Mouse (Mus musculus) MEL (cell line): ENCODE data around the gene Ces2e. TPM values are rescaled to one million over a fixed set of nuclear protein-coding genes. Genes with fewer than 3 reads are reported as not detected.

Experiments used
- DNase-seq: peaks from one replicate; pipeline ENCODE4 v3.0.0; 2011; ENCODE audit warnings: low read depth, low spot score
- H3K27ac ChIP-seq: 2 replicates; pipeline ENCODE4 v1.5.1; 2012; ENCODE audit warnings: low read depth, mild to moderate bottlenecking, control low read depth, low read length, moderate library complexity; ENCODE audit not compliant: control insufficient read depth
- H3K27me3 ChIP-seq, 2 experiments: fragments of 150-350 bp in 1 of 2; sonication (generic) in 1 of 2; 2 replicates each; pipeline ENCODE4 v1.6.1; 2012; ENCODE audit warnings: low read length in 2 of 2, mild to moderate bottlenecking in 2 of 2, improper control_type of control experiment in 1 of 2, moderate library complexity in 1 of 2; ENCODE audit not compliant: insufficient read depth in 2 of 2, control insufficient read depth in 1 of 2
- H3K36me3 ChIP-seq, 2 experiments: 2 replicates each; pipeline ENCODE4 v1.6.1; 2012 to 2014; ENCODE audit warnings: low read length in 2 of 2, improper control_type of control experiment in 1 of 2, inconsistent platforms in 1 of 2, mild to moderate bottlenecking in 1 of 2; ENCODE audit not compliant: insufficient read depth in 2 of 2, control insufficient read depth in 1 of 2
- H3K4me1 ChIP-seq, 2 experiments: fragments of 150-350 bp in 1 of 2; sonication (generic) in 1 of 2; 2 replicates each; pipeline ENCODE4 v1.6.1; 2012; ENCODE audit warnings: low read length in 2 of 2, improper control_type of control experiment in 1 of 2, mild to moderate bottlenecking in 1 of 2; ENCODE audit not compliant: insufficient read depth in 2 of 2, control insufficient read depth in 1 of 2
- H3K4me3 ChIP-seq, 2 experiments: fragments of 150-350 bp in 1 of 2; sonication (generic) in 1 of 2; 2 replicates each; pipeline ENCODE4 v1.5.1; 2012; ENCODE audit warnings: low read depth in 2 of 2, low read length in 2 of 2, mild to moderate bottlenecking in 2 of 2, moderate library complexity in 2 of 2, control low read depth in 1 of 2, improper control_type of control experiment in 1 of 2; ENCODE audit not compliant: control insufficient read depth in 1 of 2, insufficient read depth in 1 of 2
- H3K79me2 ChIP-seq: 2 replicates; pipeline ENCODE4 v1.6.1; 2012; ENCODE audit warnings: mild to moderate bottlenecking, low read length, moderate library complexity; ENCODE audit not compliant: control insufficient read depth, poor library complexity, insufficient read depth
- H3K9ac ChIP-seq: 2 replicates; pipeline ENCODE4 v1.6.1; 2012; ENCODE audit warnings: low read depth, mild to moderate bottlenecking, control low read depth, low read length, moderate library complexity; ENCODE audit not compliant: control insufficient read depth, poor library complexity, severe bottlenecking
- H3K9me3 ChIP-seq: fragments of 150-350 bp; sonication (generic); replicated peaks from 2 replicates; pipeline ENCODE4 v1.6.1; 2012; ENCODE audit warnings: mild to moderate bottlenecking, low read length, improper control_type of control experiment, moderate library complexity; ENCODE audit not compliant: insufficient read depth
- BHLHE40 ChIP-seq: IDR thresholded peaks from 2 replicates; pipeline ENCODE4 v1.6.1; 2012; ENCODE audit warnings: low read depth, mild to moderate bottlenecking, inconsistent platforms, low read length, improper control_type of control experiment, borderline replicate concordance
- CHD1 ChIP-seq: IDR thresholded peaks from 2 replicates; pipeline ENCODE4 v1.6.1; 2012; ENCODE audit warnings: low read depth, mild to moderate bottlenecking, inconsistent platforms, low read length, improper control_type of control experiment
- CHD2 ChIP-seq: IDR thresholded peaks from 2 replicates; pipeline ENCODE4 v1.6.1; 2011; ENCODE audit warnings: low read length, improper control_type of control experiment
- EP300 ChIP-seq, 2 experiments: IDR thresholded peaks; 2 replicates each; pipeline ENCODE4 v1.6.1; 2011; ENCODE audit warnings: improper control_type of control experiment in 2 of 2, low read length in 2 of 2, low read depth in 1 of 2, mild to moderate bottlenecking in 1 of 2
- ETS1 ChIP-seq: IDR thresholded peaks from 2 replicates; pipeline ENCODE4 v1.6.1; 2012; ENCODE audit warnings: low read depth, mild to moderate bottlenecking, inconsistent platforms, low read length, improper control_type of control experiment, moderate library complexity
- HCFC1 ChIP-seq: IDR thresholded peaks from 2 replicates; pipeline ENCODE4 v1.6.1; 2012; ENCODE audit warnings: low read depth, mild to moderate bottlenecking, inconsistent platforms, low read length, improper control_type of control experiment, moderate library complexity
- JUND ChIP-seq: IDR thresholded peaks from 2 replicates; pipeline ENCODE4 v1.6.1; 2011; ENCODE audit warnings: low read depth, mild to moderate bottlenecking, improper control_type of control experiment, low read length
- MAFK ChIP-seq: IDR thresholded peaks from 2 replicates; pipeline ENCODE4 v1.6.1; 2011; ENCODE audit warnings: low read depth, mild to moderate bottlenecking, low read length, improper control_type of control experiment, borderline replicate concordance
- MAX ChIP-seq: IDR thresholded peaks from 2 replicates; pipeline ENCODE4 v1.6.1; 2011; ENCODE audit warnings: low read length, improper control_type of control experiment
- MXI1 ChIP-seq: IDR thresholded peaks from 2 replicates; pipeline ENCODE4 v1.6.1; 2011; ENCODE audit warnings: mild to moderate bottlenecking, low read depth, low read length, improper control_type of control experiment
- MYB ChIP-seq: IDR thresholded peaks from 2 replicates; pipeline ENCODE4 v1.6.1; 2011; ENCODE audit warnings: mild to moderate bottlenecking, low read depth, low read length, improper control_type of control experiment
- MYC ChIP-seq: IDR thresholded peaks from 2 replicates; pipeline ENCODE4 v1.6.1; 2011; ENCODE audit warnings: low read depth, mild to moderate bottlenecking, low read length, improper control_type of control experiment, moderate library complexity
- RCOR1 ChIP-seq: IDR thresholded peaks from 2 replicates; pipeline ENCODE4 v1.6.1; 2012; ENCODE audit warnings: low read depth, mild to moderate bottlenecking, inconsistent platforms, low read length, improper control_type of control experiment
- UBTF ChIP-seq: IDR thresholded peaks from 2 replicates; pipeline ENCODE4 v1.6.1; 2012; ENCODE audit warnings: low read depth, mild to moderate bottlenecking, inconsistent platforms, low read length, improper control_type of control experiment, moderate library complexity, borderline replicate concordance; ENCODE audit not compliant: insufficient read depth
- ZMIZ1 ChIP-seq: IDR thresholded peaks from 2 replicates; pipeline ENCODE4 v1.6.1; 2012; ENCODE audit warnings: low read depth, mild to moderate bottlenecking, inconsistent platforms, low read length, improper control_type of control experiment, moderate library complexity
- ZNF384 ChIP-seq: IDR thresholded peaks from 2 replicates; pipeline ENCODE4 v1.6.1; 2012; ENCODE audit warnings: low read depth, mild to moderate bottlenecking, inconsistent platforms, low read length, improper control_type of control experiment
- polyA plus RNA-seq, 2 experiments: library from polyadenylated mRNA; stranded (reverse) in 1 of 2; unstranded in 1 of 2; fragments of >175 nt in 1 of 2; fragments of >200 nt in 1 of 2; gene quantifications; 2 replicates each; pipeline versions ENCODE4 v1.2.1 to v1.2.4; 2012; ENCODE audit warnings: low replicate concordance in 2 of 2, low read depth in 1 of 2; ENCODE audit not compliant: insufficient read length in 2 of 2, insufficient read depth in 1 of 2, missing spikeins in 1 of 2
- total RNA-seq: library from RNA; depleted of rRNA; stranded (reverse); fragments of 300-350 nt; gene quantifications from 2 replicates; pipeline ENCODE4 v1.2.3, GENCODE M21; 2012; rRNA removed

The Ces2e gene
- total and polyA plus RNA-seq, 3 experiments: not detected

- peak; percentile 82; the same call in 1 of the 2 replicates for TF ChIP-seq MYC
- peak; percentile 95 for TF ChIP-seq RCOR1
- TF ChIP-seq MXI1: no peak; the same call in 1 of the 2 replicates
- peak; percentile 75 for TF ChIP-seq MAX
- TF ChIP-seq MAFK: peak; percentile 80; the same call in 1 of the 2 replicates
- TF ChIP-seq EP300 (IDR thresholded peaks at IDR 0.05; ENCODE audit: low read depth in 1 of 2, low read length in 2 of 2): peak; percentile 100
Observed at GRCm38 (mm10) chr8:104962229-104962901, 36.3 kb downstream of the Ces2e start (continued).

GRCm38 (mm10) chr8:104963375-104963894 lies 37.4 kb downstream of the Ces2e start:
- TF ChIP-seq EP300 (IDR thresholded peaks at IDR 0.05; ENCODE audit: low read depth in 1 of 2, low read length in 2 of 2) (no peak; a peak in 1 of 4 replicates), JUND (peak; percentile 96), RCOR1 (peak; percentile 40; the same call in 1 of the 2 replicates), ZMIZ1 (no peak), BHLHE40 (no peak), CHD1 (no peak), ETS1 (peak; percentile 30; the same call in 1 of the 2 replicates)
- Histone ChIP-seq H3K4me3 (peak overlapping the region; percentile 57 to 65), H3K36me3 (peaks cover 26 to 41% of the 10 kb centered on the region in 2 experiments), H3K9ac (peak overlapping the region; percentile 71), H3K9me3 (no peaks in the 10 kb centered on the region), H3K4me1 (peaks cover 8 to 34% of the 10 kb centered on the region in 2 experiments), H3K79me2 (peaks cover 26% of the 10 kb centered on the region), H3K27ac (peak overlapping the region; percentile 86), H3K27me3 (no peaks in the 10 kb centered on the region)
- DNase-seq: peak; percentile 47

GRCm38 (mm10) chr8:104984126-104984525 lies 58.1 kb downstream of the Ces2e start:
- no peak overlapping the region for H3K9ac ChIP-seq
- peaks cover 2 to 12% of the 10 kb centered on the region in 2 experiments for H3K27me3 ChIP-seq
- H3K79me2 ChIP-seq: no peaks in the 10 kb centered on the region
- DNase-seq: no peak
- no peaks in the 10 kb centered on the region for H3K4me1 ChIP-seq
- H3K36me3 ChIP-seq: no peaks in the 10 kb centered on the region
- H3K27ac ChIP-seq: no peak overlapping the region
- no peaks in the 10 kb centered on the region for H3K9me3 ChIP-seq
- H3K4me3 ChIP-seq: no peak overlapping the region
- TF ChIP-seq MXI1 (no peak), MYB (no peak), ZNF384 (no peak), CHD2 (no peak), HCFC1 (no peak), UBTF (no peak), EP300 (IDR thresholded peaks at IDR 0.05; ENCODE audit: low read depth in 1 of 2, low read length in 2 of 2) (no peak)

Other genes with a start within 250 kb of the Ces2e start
- gene Ces2a, start 192.3 kb upstream of the Ces2e start, total RNA-seq: not detected in 2 replicates
- gene Ces2a, start 192.3 kb upstream of the Ces2e start, polyA plus RNA-seq: not detected
- not detected in 2 replicates for gene Ces2b, start 94.7 kb upstream of the Ces2e start, total RNA-seq
- gene Ces2b, start 94.7 kb upstream of the Ces2e start, polyA plus RNA-seq: not detected
- not detected in 2 replicates for gene Ces2c, start 79.2 kb upstream of the Ces2e start, total RNA-seq
- gene Ces2c, start 79.2 kb upstream of the Ces2e start, polyA plus RNA-seq: not detected
- not detected in 2 replicates for gene Ces2f, start 21.1 kb downstream of the Ces2e start, total RNA-seq
- not detected for gene Ces2f, start 21.1 kb downstream of the Ces2e start, polyA plus RNA-seq
- gene Ces2g, start 35.5 kb downstream of the Ces2e start, total RNA-seq: 95.3 and 105 TPM in 2 replicates
- gene Ces2g, start 35.5 kb downstream of the Ces2e start, polyA plus RNA-seq: 100 to 1,000 TPM in 1 of 2 experiments, not detected in 1; 195 TPM
- not detected in 2 replicates for gene Ces2h, start 74.6 kb downstream of the Ces2e start, total RNA-seq
- gene Ces2h, start 74.6 kb downstream of the Ces2e start, polyA plus RNA-seq: not detected
- gene Ces3a, start 122.3 kb downstream of the Ces2e start, total RNA-seq: not detected in 2 replicates
- not detected for gene Ces3a, start 122.3 kb downstream of the Ces2e start, polyA plus RNA-seq
- not detected in 2 replicates for gene Ces3b, start 157.5 kb downstream of the Ces2e start, total RNA-seq
- gene Ces3b, start 157.5 kb downstream of the Ces2e start, polyA plus RNA-seq: not detected
- gene Ces4a, start 205.5 kb downstream of the Ces2e start, total RNA-seq: not detected in 2 replicates
- not detected for gene Ces4a, start 205.5 kb downstream of the Ces2e start, polyA plus RNA-seq
- 32.5 and 40.6 TPM in 2 replicates for gene Cbfb, start 244.4 kb downstream of the Ces2e start, total RNA-seq
- gene Cbfb, start 244.4 kb downstream of the Ces2e start, polyA plus RNA-seq: 10 to 100 TPM in 1 of 2 experiments, not detected in 1; 37.9 TPM